In the genomic region with DNA sequence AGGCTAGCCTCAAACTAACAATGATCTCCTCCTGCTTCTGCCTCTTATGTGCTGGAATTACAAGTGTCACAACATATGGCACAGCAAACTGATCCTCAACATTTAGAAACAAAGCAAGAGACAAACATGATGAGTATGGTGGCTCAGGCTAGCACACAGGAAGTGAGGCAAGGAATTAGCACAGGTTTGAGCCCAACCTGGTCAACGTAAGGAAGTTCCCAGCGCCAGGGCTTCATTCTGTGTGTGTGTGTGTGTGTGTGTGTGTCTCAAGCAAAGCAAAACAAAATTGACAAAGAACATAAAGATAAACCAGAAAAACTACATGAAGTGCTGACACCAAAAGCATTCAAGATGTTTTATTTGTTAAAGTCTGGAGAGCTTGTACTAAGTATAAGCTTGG, we compare ENCODE assay signal across 25 mouse cellular contexts.
"Had no signal": no experiment of that assay in that cellular context is flagged by ENCODE, and none has a peak within 500 bp of the region (broad histone marks: within the 10 kb centered on the region; RNA-seq: fewer than 3 reads in every experiment).

No protein-coding gene starts in this region.

- H3K27ac ChIP-seq: heart, embryonic 10.5 days; hindbrain, embryonic 10.5 days; hindbrain, embryonic 12.5 days; hindbrain, embryonic 14.5 days; intestine, embryonic 15.5 days; left cerebral cortex, adult 2 months; limb, embryonic 10.5 days; limb, embryonic 12.5 days had no signal

- H3K36me3 ChIP-seq: heart, embryonic 10.5 days; heart, embryonic 12.5 days; hindbrain, embryonic 10.5 days; hindbrain, embryonic 12.5 days; intestine, embryonic 15.5 days; limb, embryonic 10.5 days; limb, embryonic 12.5 days had no signal

- DNase-seq: gastrocnemius, postnatal 14 days; gastrocnemius, postnatal 36 days; heart, adult 18-20 months; heart, postnatal 10 days; heart, postnatal 4 days; kidney, adult 18-20 months; kidney, adult 8-10 months; kidney, postnatal 10 days; kidney, postnatal 25 days; kidney, postnatal 4 days; liver had no signal

- ATAC-seq: hindbrain, embryonic 16.5 days; inflammation-experienced regulatory T-cells, adult 6 months; intestine, embryonic 15.5 days; intestine, postnatal 0 days had no signal

- H3K4me2 ChIP-seq: heart, embryonic 12.5 days; hindbrain, embryonic 12.5 days; hindbrain, embryonic 14.5 days; intestine, embryonic 15.5 days; limb, embryonic 12.5 days; liver, embryonic 11.5 days had no signal

- H3K9ac ChIP-seq: heart, embryonic 12.5 days; hindbrain, embryonic 12.5 days; hindbrain, embryonic 14.5 days; intestine, embryonic 15.5 days; limb, embryonic 12.5 days had no signal

- H3K4me1 ChIP-seq: hindbrain, embryonic 10.5 days; hindbrain, embryonic 12.5 days; intestine, embryonic 15.5 days; limb, embryonic 10.5 days; limb, embryonic 12.5 days had no signal

- H3K9me3 ChIP-seq: heart, embryonic 10.5 days; heart, embryonic 12.5 days; hindbrain, embryonic 10.5 days; hindbrain, embryonic 12.5 days; intestine, embryonic 15.5 days; limb, embryonic 10.5 days; limb, embryonic 12.5 days had no signal

- H3K4me3 ChIP-seq: heart, embryonic 10.5 days; heart, embryonic 12.5 days; hindbrain, embryonic 10.5 days; hindbrain, embryonic 12.5 days; intestine, embryonic 15.5 days; layer of hippocampus, adult 2 months; left cerebral cortex, adult 2 months; limb, embryonic 10.5 days; limb, embryonic 12.5 days had no signal

- H3K27me3 ChIP-seq: heart, embryonic 12.5 days; hindbrain, embryonic 12.5 days; intestine, embryonic 15.5 days; limb, embryonic 12.5 days had no signal
